Mouse (Mus musculus) heart, embryonic 16.5 days (tissue): ENCODE results near the gene Rabl6. TPM values are rescaled to one million over a fixed set of nuclear protein-coding genes. Genes with fewer than 3 reads are reported as not detected.

Experiments
- ATAC-seq: fragments of 200-750 bp; cut with Nextera tagmentation; replicated peaks from 2 replicates; pipeline ENCODE4 v1.8.0; 2017; ENCODE audit warnings: moderate number of reproducible peaks; ENCODE audit not compliant: insufficient read depth, low FRiP score; ENCODE audit errors: extremely low read depth
- H3K27ac ChIP-seq: fragments of 300-500 bp; sonication (generic); 2 replicates; pipeline ENCODE4 v1.5.1; 2014; ENCODE audit warnings: mild to moderate bottlenecking, low read length, control low read depth, moderate library complexity
- H3K27me3 ChIP-seq: fragments of 300-500 bp; sonication (generic); 2 replicates; pipeline ENCODE4 v1.6.1; 2014; ENCODE audit warnings: low read length, mixed read lengths; ENCODE audit not compliant: control insufficient read depth, insufficient read depth
- H3K36me3 ChIP-seq: fragments of 300-500 bp; sonication (generic); 2 replicates; pipeline ENCODE4 v1.6.1; 2014; ENCODE audit not compliant: control insufficient read depth, insufficient read depth
- H3K4me1 ChIP-seq: fragments of 300-500 bp; sonication (generic); 2 replicates; pipeline ENCODE4 v1.6.1; 2014; ENCODE audit warnings: low read length, mixed read lengths; ENCODE audit not compliant: control insufficient read depth, insufficient read depth
- H3K4me2 ChIP-seq: fragments of 300-500 bp; sonication (generic); 2 replicates; pipeline ENCODE4 v1.6.1; 2014; ENCODE audit warnings: low read depth, mild to moderate bottlenecking, control low read depth, low read length
- H3K4me3 ChIP-seq: fragments of 300-500 bp; sonication (generic); 2 replicates; pipeline ENCODE4 v1.5.1; 2014; ENCODE audit warnings: mild to moderate bottlenecking, control low read depth, low read length
- H3K9ac ChIP-seq: fragments of 300-500 bp; sonication (generic); 2 replicates; pipeline ENCODE4 v1.6.1; 2014; ENCODE audit warnings: low read length, control low read depth
- H3K9me3 ChIP-seq: fragments of 300-500 bp; sonication (generic); replicated peaks from 2 replicates; pipeline ENCODE4 v1.6.1; 2016; ENCODE audit warnings: low read length; ENCODE audit not compliant: control insufficient read depth
- WGBS: fragments of 180-500 bp; shearing (Covaris S2); extraction: QIAGEN DNeasy Blood & Tissue Kit; methylation state at CpG from one replicate; pipeline ENCODE4 v1.1.7; 2014; 5-methylcytosine and 5-hydroxymethylcytosine counted together
- polyA plus RNA-seq: library from polyadenylated mRNA; unstranded; fragments of >200 nt; fragmentation: Nextera tagmentation; extraction: Ambion mirVana; gene quantifications from 2 replicates; pipeline ENCODE4 v1.2.1, GENCODE M21; 2015

Rabl6 gene
- polyA plus RNA-seq, 1 experiment from 2014 or later = 42.7 TPM

GRCm38 (mm10) chr2:25628738-25629137 lies 20.4 kb upstream of the Rabl6 start:
- Histone ChIP-seq H3K4me2 (no peak overlapping the region), H3K9me3 (no peaks in the 10 kb centered on the region), H3K36me3 (no peaks in the 10 kb centered on the region), H3K4me1 (no peaks in the 10 kb centered on the region), H3K27me3 (no peaks in the 10 kb centered on the region), H3K9ac (no peak overlapping the region), H3K27ac (no peak overlapping the region), H3K4me3 (no peak overlapping the region)
- 44% methylated on average over 4 of the region's 4 CpGs for WGBS
- no peak for ATAC-seq

GRCm38 (mm10) chr2:25627811-25628210 lies 19.5 kb upstream of the Rabl6 start, which contains the start of gene Fcna:
Fcna (minus strand) TSS chr2:25628030.
- no peak within 1 kb of the TSS for H3K27ac ChIP-seq
- WGBS = 67% methylated on average over 6 of the region's 6 CpGs
- no peaks in the 10 kb centered on the region for H3K9me3 ChIP-seq
- no peak within 1 kb of the TSS for H3K4me2 ChIP-seq
- H3K36me3 ChIP-seq = no peaks in the 10 kb centered on the region
- no peaks in the 10 kb centered on the region for H3K27me3 ChIP-seq
- H3K4me1 ChIP-seq = no peaks in the 10 kb centered on the region
- ATAC-seq = no peak
- no peak within 1 kb of the TSS for H3K4me3 ChIP-seq
- no peak within 1 kb of the TSS for H3K9ac ChIP-seq

- no peaks in the 10 kb centered on the region for H3K9me3 ChIP-seq
- peaks cover 7% of the 10 kb centered on the region for H3K4me1 ChIP-seq
- WGBS = 48% methylated on average over 5 of the region's 5 CpGs
- H3K4me2 ChIP-seq = no peak overlapping the region
- H3K9ac ChIP-seq = no peak overlapping the region
- no peak overlapping the region for H3K4me3 ChIP-seq
- no peaks in the 10 kb centered on the region for H3K27me3 ChIP-seq
- H3K36me3 ChIP-seq = no peaks in the 10 kb centered on the region
- ATAC-seq = no peak
- H3K27ac ChIP-seq = no peak overlapping the region
Observed at GRCm38 (mm10) chr2:25625986-25626385, 17.7 kb upstream of the Rabl6 start.

GRCm38 (mm10) chr2:25621229-25622200 lies 13.2 kb upstream of the Rabl6 start, which contains the start of gene Tmem141:
Tmem141 (minus strand) TSS chr2:25622005.
- H3K9me3 ChIP-seq = no peaks in the 10 kb centered on the region
- peak within 1 kb of the TSS; percentile 79 for H3K9ac ChIP-seq
- WGBS = 6% methylated on average over 34 of the region's 34 CpGs
- peak within 1 kb of the TSS; percentile 92 for H3K4me2 ChIP-seq
- peaks cover 9% of the 10 kb centered on the region for H3K4me1 ChIP-seq
- H3K27ac ChIP-seq = peak within 1 kb of the TSS; percentile 67
- H3K4me3 ChIP-seq = peak within 1 kb of the TSS; percentile 62
- H3K27me3 ChIP-seq = peaks cover 19% of the 10 kb centered on the region
- peak; percentile 92 for ATAC-seq
- no peaks in the 10 kb centered on the region for H3K36me3 ChIP-seq

GRCm38 (mm10) chr2:25620852-25621228 lies 12.5 kb upstream of the Rabl6 start:
- ATAC-seq = no peak
- peak overlapping the region; percentile 92; the same call in 1 of the 2 replicates for H3K4me2 ChIP-seq
- H3K27me3 ChIP-seq = peaks cover 26% of the 10 kb centered on the region
- no peak overlapping the region for H3K27ac ChIP-seq
- H3K9me3 ChIP-seq = no peaks in the 10 kb centered on the region
- peaks cover 11% of the 10 kb centered on the region for H3K4me1 ChIP-seq
- no peak overlapping the region for H3K9ac ChIP-seq
- WGBS = 70% methylated on average over 4 of the region's 4 CpGs
- H3K36me3 ChIP-seq = no peaks in the 10 kb centered on the region
- no peak overlapping the region for H3K4me3 ChIP-seq

GRCm38 (mm10) chr2:25620386-25620785 lies 12.1 kb upstream of the Rabl6 start:
- no peak overlapping the region for H3K9ac ChIP-seq
- no peaks in the 10 kb centered on the region for H3K36me3 ChIP-seq
- 77% methylated on average over 6 of the region's 6 CpGs for WGBS
- H3K4me1 ChIP-seq = peaks cover 11% of the 10 kb centered on the region
- H3K27me3 ChIP-seq = peaks cover 30% of the 10 kb centered on the region
- H3K4me3 ChIP-seq = no peak overlapping the region
- H3K27ac ChIP-seq = no peak overlapping the region
- ATAC-seq = no peak
- H3K9me3 ChIP-seq = no peaks in the 10 kb centered on the region
- H3K4me2 ChIP-seq = no peak overlapping the region

- Histone ChIP-seq H3K36me3 (no peaks in the 10 kb centered on the region), H3K27me3 (peaks cover 45% of the 10 kb centered on the region), H3K4me3 (no peak within 1 kb of the TSS), H3K4me1 (peaks cover 11% of the 10 kb centered on the region), H3K27ac (no peak within 1 kb of the TSS), H3K4me2 (no peak within 1 kb of the TSS), H3K9me3 (no peaks in the 10 kb centered on the region), H3K9ac (no peak within 1 kb of the TSS)
- no peak for ATAC-seq
- WGBS = 68% methylated on average over 3 of the region's 3 CpGs
Observed at GRCm38 (mm10) chr2:25617578-25617977, 9.3 kb upstream of the Rabl6 start, which contains the start of gene Ccdc183. Ccdc183 (minus strand) TSS chr2:25617678.

- Histone ChIP-seq H3K36me3 (no peaks in the 10 kb centered on the region), H3K4me2 (peak overlapping the region; percentile 13; the same call in 1 of the 2 replicates), H3K27ac (no peak overlapping the region), H3K9me3 (no peaks in the 10 kb centered on the region), H3K4me3 (peak overlapping the region; percentile 25), H3K9ac (peak overlapping the region; percentile 28; the same call in 1 of the 2 replicates), H3K4me1 (peaks cover 8% of the 10 kb centered on the region), H3K27me3 (peaks cover 45% of the 10 kb centered on the region)
- no peak for ATAC-seq
- 15% methylated on average over 22 of the region's 22 CpGs for WGBS
Observed at GRCm38 (mm10) chr2:25616398-25616797, 8.1 kb upstream of the Rabl6 start.

- H3K27ac ChIP-seq = peak overlapping the region; percentile 93
- no peaks in the 10 kb centered on the region for H3K27me3 ChIP-seq
- H3K9me3 ChIP-seq = no peaks in the 10 kb centered on the region
- ATAC-seq = no peak
- no peaks in the 10 kb centered on the region for H3K36me3 ChIP-seq
- 62% methylated on average over 10 of the region's 10 CpGs for WGBS
- H3K4me2 ChIP-seq = peak overlapping the region; percentile 64
- H3K9ac ChIP-seq = peak overlapping the region; percentile 99
- H3K4me3 ChIP-seq = peak overlapping the region; percentile 78
- H3K4me1 ChIP-seq = peaks cover 15% of the 10 kb centered on the region
Observed at GRCm38 (mm10) chr2:25608671-25609070, 350 bp upstream of the Rabl6 start.
